Mouse (Mus musculus) R1 (cell line): ENCODE measurements around the gene Abat.

ENCODE experiments used
- DNase-seq: peaks from one replicate; pipeline ENCODE4 v3.0.0-alpha.2; 2018; ENCODE audit warnings: low read depth, low spot score

Abat gene

GRCm38 (mm10) chr16:8636867-8637216 lies 123.6 kb downstream of the Abat start:
- no peak for DNase-seq

- DNase-seq: peak; percentile 96
Measured at GRCm38 (mm10) chr16:8637217-8638051, 124.2 kb downstream of the Abat start, which contains the start of the genes Pmm2 and Tmem186. Pmm2 (plus strand) TSS chr16:8637674. Tmem186 (minus strand) TSS chr16:8637712.

DNA sequence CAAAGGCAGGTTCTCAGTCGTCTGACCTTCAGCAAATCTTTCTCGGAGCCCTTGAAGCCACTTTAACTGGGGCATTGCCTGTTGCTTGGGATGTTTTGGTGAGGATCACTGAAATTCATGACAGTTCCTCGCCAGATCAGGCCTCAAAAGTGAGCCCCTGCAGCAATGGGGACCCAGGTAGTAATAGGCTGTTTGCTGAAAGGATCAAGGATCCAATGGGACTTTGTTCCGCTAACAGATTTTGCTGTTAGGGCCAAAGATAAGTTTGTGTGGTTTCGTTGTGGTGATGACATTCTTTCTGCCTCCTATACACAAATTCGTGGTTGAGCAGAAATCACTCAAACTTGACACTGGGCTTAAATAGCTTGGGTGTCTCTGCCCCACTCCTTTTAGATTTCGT lies 124.9 kb downstream of the Abat start:
- no peak for DNase-seq

GRCm38 (mm10) chr16:8639466-8640191 lies 126.4 kb downstream of the Abat start:
- no peak for DNase-seq

DNA sequence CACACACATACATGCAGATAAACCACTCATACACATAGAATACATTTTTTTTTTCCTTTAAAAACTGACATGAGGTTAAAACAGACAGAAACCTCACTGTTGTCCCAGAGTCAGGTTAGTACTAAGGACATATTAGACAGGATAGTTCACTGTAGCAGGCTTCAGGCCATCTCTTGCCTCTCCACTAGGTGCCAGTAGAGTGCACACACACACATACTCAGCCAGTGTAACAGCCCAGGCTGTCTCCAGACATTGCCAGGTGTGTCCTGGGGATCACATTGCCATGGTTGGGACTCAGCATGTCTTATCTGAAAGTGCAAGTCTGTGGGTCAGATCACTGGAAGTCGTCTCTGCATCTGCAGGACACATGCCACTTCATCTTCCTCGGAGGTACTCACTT lies 130.6 kb downstream of the Abat start:
- peak; percentile 69 for DNase-seq

GRCm38 (mm10) chr16:8645546-8645945 lies 132.3 kb downstream of the Abat start:
- no peak for DNase-seq

GRCm38 (mm10) chr16:8650007-8650406 lies 136.8 kb downstream of the Abat start:
- no peak for DNase-seq

- no peak for DNase-seq
Measured at GRCm38 (mm10) chr16:8655108-8655507, 141.9 kb downstream of the Abat start.

DNA sequence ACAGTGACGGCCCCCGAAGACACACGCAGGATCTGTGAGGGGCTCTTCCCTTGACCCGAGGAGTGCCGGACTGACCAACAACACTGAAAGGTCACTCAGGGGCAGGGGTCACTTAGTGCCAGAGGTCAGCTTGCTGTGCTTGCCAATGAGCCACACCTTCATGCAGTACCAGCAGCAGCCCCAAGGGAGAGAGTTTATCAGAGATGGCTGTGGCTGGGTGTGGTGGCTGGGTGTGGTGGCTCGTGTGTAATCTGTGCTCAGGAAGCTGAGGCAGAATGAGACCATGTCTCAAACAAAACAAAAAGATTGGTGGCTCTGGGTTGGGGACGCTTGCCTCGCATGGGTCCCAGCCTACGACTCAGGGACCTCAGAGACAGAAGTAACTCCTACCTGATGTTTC lies 142.4 kb downstream of the Abat start:
- peak; percentile 54 for DNase-seq

- DNase-seq: peak; percentile 65
Measured at GRCm38 (mm10) chr16:8656256-8656655, 143.0 kb downstream of the Abat start.

- no peak for DNase-seq
Measured at GRCm38 (mm10) chr16:8658349-8658748, 145.1 kb downstream of the Abat start.

DNA sequence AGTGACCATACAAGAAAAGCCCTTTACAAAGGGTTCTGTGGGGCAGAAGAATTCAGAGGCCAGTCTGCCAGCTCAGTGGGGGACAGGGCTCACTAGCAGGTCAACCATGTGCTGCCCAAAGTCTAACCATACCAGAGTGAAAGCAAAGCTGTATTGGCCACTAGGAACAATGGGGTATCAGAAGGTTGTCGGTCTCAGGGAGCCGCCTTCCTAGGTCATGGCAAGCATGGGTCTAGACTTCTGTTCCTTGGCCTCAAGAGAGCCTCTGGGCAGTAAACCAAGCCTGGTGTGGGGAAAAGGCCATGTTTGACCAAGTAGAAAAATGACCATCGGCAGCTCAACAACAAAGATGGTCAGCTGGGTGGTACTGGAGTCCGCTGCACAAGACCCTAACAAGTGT lies 145.5 kb downstream of the Abat start:
- DNase-seq: no peak

DNA sequence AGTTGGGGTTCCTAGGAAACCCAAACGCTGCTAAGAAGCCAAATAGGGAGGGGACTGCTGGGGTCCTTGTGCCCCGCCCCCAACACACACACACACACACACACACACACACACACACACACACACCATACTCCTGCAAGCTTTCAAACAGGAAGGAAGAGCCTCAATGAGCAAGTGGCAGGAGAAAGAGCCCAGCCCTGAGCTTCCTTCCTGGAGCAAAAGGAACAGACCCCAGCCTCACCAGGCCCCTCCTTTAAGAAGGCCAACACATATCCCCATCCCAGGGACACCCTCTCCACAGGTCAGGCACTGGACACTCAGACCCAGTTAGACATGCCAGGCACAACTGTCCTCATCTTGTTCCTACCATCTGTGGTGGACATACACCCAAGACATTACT lies 149.8 kb downstream of the Abat start:
- no peak for DNase-seq

- DNase-seq: no peak
Measured at GRCm38 (mm10) chr16:8663606-8664539, 150.6 kb downstream of the Abat start.

DNA sequence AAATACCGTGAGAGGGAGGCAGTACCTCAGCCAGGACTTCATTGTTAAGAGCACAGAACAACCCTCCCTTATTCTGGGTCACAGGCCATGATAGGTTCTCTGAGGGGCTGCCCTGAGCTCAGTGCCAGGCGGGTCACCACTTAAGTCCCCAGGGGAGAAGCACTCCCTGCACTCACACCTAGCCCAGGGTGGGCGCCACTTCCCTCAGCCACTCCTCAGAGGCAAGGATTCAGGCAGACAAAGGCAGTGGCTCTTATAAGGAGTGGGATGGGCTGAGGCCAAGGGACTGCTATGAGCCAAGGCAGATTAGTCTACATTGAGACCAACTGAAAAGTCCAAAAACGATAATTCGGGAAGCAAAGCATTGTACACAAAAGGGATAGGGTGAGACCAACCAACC lies 152.1 kb downstream of the Abat start:
- DNase-seq: no peak

DNA sequence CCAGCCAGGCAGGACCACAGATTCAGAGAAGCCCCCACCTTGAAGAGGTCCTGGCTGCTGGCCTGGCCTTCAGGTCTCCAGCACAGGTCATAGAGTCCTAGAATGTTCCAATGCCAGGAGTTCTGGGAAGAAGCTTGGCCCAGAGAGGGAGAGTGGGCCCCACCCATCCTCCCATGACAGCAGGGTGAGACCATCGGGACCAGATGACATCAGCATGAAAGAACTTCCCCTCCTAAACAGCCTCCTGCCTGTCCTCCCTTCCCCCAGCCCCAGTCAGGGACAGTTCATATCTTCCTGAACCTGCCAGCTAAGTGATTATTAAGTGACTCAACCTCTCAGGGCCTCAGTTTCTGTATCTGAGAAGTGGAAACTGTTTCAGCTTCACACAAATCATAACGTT lies 153.2 kb downstream of the Abat start:
- DNase-seq: peak; percentile 49

DNA sequence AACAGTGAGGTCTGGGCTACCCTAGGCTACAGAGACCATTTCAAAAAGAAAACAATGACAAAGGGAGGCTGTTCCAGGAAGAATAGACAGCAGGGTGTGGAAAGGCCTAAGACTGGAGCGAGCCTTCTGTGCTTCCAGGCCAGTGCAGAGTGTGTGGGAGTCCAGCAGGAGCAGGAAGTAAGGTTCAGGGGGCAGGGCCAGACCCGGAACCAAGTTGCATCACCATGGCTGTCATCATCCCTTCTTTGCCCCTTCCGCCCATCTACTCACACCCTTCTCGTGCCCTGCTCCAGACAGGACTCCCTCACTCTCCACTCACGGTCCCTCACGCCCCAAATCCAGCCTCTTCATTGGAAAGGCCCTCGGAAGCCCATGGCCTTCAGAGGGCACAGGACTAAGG lies 154.0 kb downstream of the Abat start:
- DNase-seq: no peak

- peak; percentile 61 for DNase-seq
Measured at GRCm38 (mm10) chr16:8667814-8668213, 154.6 kb downstream of the Abat start.

DNA sequence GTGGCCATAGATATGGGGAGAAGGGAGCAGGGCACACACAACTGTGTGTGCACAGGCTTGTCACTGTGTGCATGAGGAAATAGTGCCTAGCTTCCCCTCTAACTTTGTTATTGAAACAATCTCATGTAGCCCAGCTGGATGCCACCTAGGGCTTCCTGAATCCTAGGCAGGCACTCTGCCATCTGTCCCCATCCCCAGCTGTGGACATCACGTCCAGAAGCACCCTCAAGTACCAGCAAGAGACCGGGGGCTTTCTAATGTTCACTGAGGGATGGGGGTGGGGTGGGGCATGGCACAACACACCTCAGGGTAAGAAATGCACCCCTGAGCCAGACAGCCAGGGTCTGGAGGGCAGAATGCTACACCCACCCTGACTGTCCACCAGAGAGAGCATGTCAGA lies 155.2 kb downstream of the Abat start:
- no peak for DNase-seq

GRCm38 (mm10) chr16:8669432-8669831 lies 156.2 kb downstream of the Abat start:
- no peak for DNase-seq

- DNase-seq: peak; percentile 73
Measured at GRCm38 (mm10) chr16:8670041-8671035, 157.1 kb downstream of the Abat start.
